Mouse (Mus musculus) layer of hippocampus, postnatal 14 days (tissue): Measurements from ENCODE around the gene Klhl23. TPM values are rescaled to one million over a fixed set of nuclear protein-coding genes. Genes with fewer than 3 reads are reported as not detected.
"Not testable (repeated sequence)": the region's sequence is repeated elsewhere in the genome, so short reads cannot be mapped to it uniquely, and the experiment has no call there.

ENCODE experiments used
- DNase-seq, 2 experiments: peaks; one replicate each; pipeline ENCODE4 v3.0.0; 2021 to 2022; ENCODE audit warnings: low spot score in 2 of 2, mixed read lengths in 1 of 2
- long read RNA-seq, 2 experiments: library from polyadenylated mRNA; stranded (forward); transcript quantifications; one replicate each; pipeline ENCODE4 v2.0.0; 2021
- total RNA-seq, 2 experiments: library from RNA; stranded (reverse); gene quantifications; 2 replicates each; pipeline ENCODE4 v1.2.3; 2021

Klhl23 gene
- 10 to 100 TPM; 60.8 to 63.5 TPM for total RNA-seq
- long read RNA-seq, experiment 1, full-length matches to known transcripts = 8 of 93 reads
- long read RNA-seq, experiment 1, partial matches to known transcripts = 16 of 93 reads
- long read RNA-seq, experiment 1, other reads (novel, unspliced or antisense) = 69 of 93 reads
- long read RNA-seq, experiment 2, full-length matches to known transcripts = 18 of 100 reads
- long read RNA-seq, experiment 2, partial matches to known transcripts = 8 of 100 reads
- long read RNA-seq, experiment 2, other reads (novel, unspliced or antisense) = 74 of 100 reads

GRCm38 (mm10) chr2:69821711-69822110 is at the start of gene Klhl23:
Klhl23 (plus strand) TSS chr2:69821944.
- DNase-seq = no peak

GRCm38 (mm10) chr2:69773331-69773730 is 48.4 kb upstream of the Klhl23 start:
- peak in 1 of 2 experiments; percentile 35 for DNase-seq

GRCm38 (mm10) chr2:69777985-69778835 is 43.5 kb upstream of the Klhl23 start:
- peak; percentile 19 to 37 for DNase-seq

GRCm38 (mm10) chr2:69778836-69779177 is 42.9 kb upstream of the Klhl23 start:
- DNase-seq = no peak

GRCm38 (mm10) chr2:69788974-69789373 is 32.8 kb upstream of the Klhl23 start:
- DNase-seq = no peak

- DNase-seq = peak; percentile 95 to 98
These were observed 32.2 kb upstream of the Klhl23 start, which contains the start of the genes Ccdc173 and Phospho2 for GRCm38 (mm10) chr2:69789429-69790069. Ccdc173 (minus strand) TSS chr2:69789575. Phospho2 (plus strand) TSS chr2:69789623.

- peak; percentile 79 to 80 for DNase-seq
These were observed 31.5 kb upstream of the Klhl23 start for GRCm38 (mm10) chr2:69790285-69790684.

- no peak for DNase-seq
These were observed 31.0 kb upstream of the Klhl23 start for GRCm38 (mm10) chr2:69790722-69791121.

GRCm38 (mm10) chr2:69802911-69803312 is 18.8 kb upstream of the Klhl23 start:
- DNase-seq = peak in 1 of 2 experiments; percentile 25

GRCm38 (mm10) chr2:69803756-69804155 is 18.0 kb upstream of the Klhl23 start:
- DNase-seq = no peak

- not testable (repeated sequence) for DNase-seq
These were observed 17.1 kb upstream of the Klhl23 start for GRCm38 (mm10) chr2:69804663-69805062.

- DNase-seq = no peak
These were observed 11.6 kb upstream of the Klhl23 start for GRCm38 (mm10) chr2:69810169-69810568.

- not testable (repeated sequence) for DNase-seq
These were observed 10.4 kb upstream of the Klhl23 start for GRCm38 (mm10) chr2:69811349-69811748.

- DNase-seq = no peak
These were observed 5.2 kb upstream of the Klhl23 start for GRCm38 (mm10) chr2:69816575-69816974.

- DNase-seq = no peak
These were observed 3.2 kb upstream of the Klhl23 start for GRCm38 (mm10) chr2:69818350-69819085.

GRCm38 (mm10) chr2:69820201-69820600 is 1.5 kb upstream of the Klhl23 start:
- DNase-seq = no peak

GRCm38 (mm10) chr2:69822361-69823128 is 801 bp downstream of the Klhl23 start:
- DNase-seq = peak; percentile 43 to 49

- DNase-seq = peak in 1 of 2 experiments; percentile 51
These were observed 1.5 kb downstream of the Klhl23 start for GRCm38 (mm10) chr2:69823129-69823677.

GRCm38 (mm10) chr2:69825898-69826297 is 4.2 kb downstream of the Klhl23 start:
- no peak for DNase-seq

GRCm38 (mm10) chr2:69826380-69826779 is 4.6 kb downstream of the Klhl23 start:
- no peak for DNase-seq
